7 mouse cellular contexts compared by ENCODE assay signal in the genomic region with DNA sequence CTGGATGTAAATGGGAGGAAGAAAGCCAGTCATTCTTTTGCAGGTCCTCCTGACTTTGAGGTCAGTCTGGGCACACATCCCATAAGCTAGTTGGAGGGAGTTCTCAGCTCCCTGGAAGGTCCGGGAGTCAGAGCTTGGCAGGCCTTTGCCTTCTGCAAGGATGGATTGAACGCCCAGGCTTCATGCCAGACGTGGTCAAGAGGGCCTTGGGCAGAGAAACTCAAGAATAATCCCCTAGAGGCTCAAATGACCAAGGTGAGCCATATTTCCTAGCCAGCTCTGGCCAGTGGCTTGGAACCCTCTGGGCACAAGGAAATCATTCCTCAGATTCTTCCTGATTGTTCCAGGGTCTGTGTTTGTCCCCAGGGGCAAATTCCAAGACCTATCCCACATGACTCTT. TPM values are rescaled to one million over a fixed set of nuclear protein-coding genes. Genes with fewer than 3 reads are reported as not detected.
DNase-seq lines count a peak whose midpoint lies in the region; ATAC-seq and TF ChIP-seq lines count a peak whose summit lies in the region.

No protein-coding gene starts in this region.

- no peak for TF ChIP-seq POLR2A in CH12.LX (IDR thresholded peaks at IDR 0.05; ENCODE audit: low read depth, low read length)

- peak overlapping the region; percentile 48 for H3K4me2 ChIP-seq in CH12.LX (ENCODE audit: insufficient read depth, low read depth, poor library complexity, severe bottlenecking)
- no peak overlapping the region for H3K4me2 ChIP-seq in hindbrain, embryonic 11.5 days (replicated peaks; ENCODE audit: low read depth, low read length)
- peak overlapping the region; percentile 99 for H3K4me2 ChIP-seq in liver, embryonic 13.5 days

- no peak for TF ChIP-seq RAD21 in CH12.LX (IDR thresholded peaks at IDR 0.05; ENCODE audit: low read depth, low read length)

- ATAC-seq in hindbrain, embryonic 11.5 days (ENCODE audit: low FRiP score), result no peak
- ATAC-seq in liver, embryonic 13.5 days (ENCODE audit: low read depth), result no peak

- H3K4me3 ChIP-seq in CH12.LX (replicated peaks in 1 of 3; ENCODE audit: low read depth in 2 of 3, low read length in 2 of 3, poor library complexity in 1 of 3), result peak overlapping the region in 1 of 3 experiments; percentile 2
- H3K4me3 ChIP-seq in hindbrain, embryonic 11.5 days (ENCODE audit: low read depth, low read length), result no peak overlapping the region
- peak overlapping the region; percentile 87; the same call in 1 of the 2 replicates for H3K4me3 ChIP-seq in liver, embryonic 13.5 days (replicated peaks)
- no peak overlapping the region for H3K4me3 ChIP-seq in heart, embryonic 10.5 days

- H3K4me1 ChIP-seq in CH12.LX (ENCODE audit: control insufficient read depth in 1 of 2, insufficient read depth in 2 of 2), result peaks cover 23 to 64% of the 10 kb centered on the region in 2 experiments
- H3K4me1 ChIP-seq in hindbrain, embryonic 11.5 days (replicated peaks; ENCODE audit: control insufficient read depth, insufficient read depth, low read length), result peaks cover 12% of the 10 kb centered on the region
- peaks cover 71% of the 10 kb centered on the region for H3K4me1 ChIP-seq in liver, embryonic 13.5 days (replicated peaks)
- H3K4me1 ChIP-seq in heart, embryonic 10.5 days, result peaks cover 36% of the 10 kb centered on the region

- DNase-seq in CH12.LX (ENCODE audit: extremely low read depth), result no peak
- peak; percentile 55 for DNase-seq in Muller cell, postnatal 12 days (ENCODE audit: inconsistent ontology term)
- DNase-seq in hindbrain, embryonic 11.5 days (ENCODE audit: low spot score), result no peak
- DNase-seq in liver, embryonic 13.5 days, result no peak
- no peak for DNase-seq in gastrocnemius, adult 18-20 months (ENCODE audit: low spot score)
- no peak for DNase-seq in lung, postnatal 4 days
- no peak for DNase-seq in heart, embryonic 10.5 days (ENCODE audit: low spot score)

- 77% methylated on average over 3 of the region's 3 CpGs for WGBS in hindbrain, embryonic 11.5 days
- 63% methylated on average over 3 of the region's 3 CpGs for WGBS in liver, embryonic 13.5 days (ENCODE audit: insufficient replicate concordance)
- 69% methylated on average over 3 of the region's 3 CpGs for WGBS in heart, embryonic 10.5 days

- TF ChIP-seq EP300 in CH12.LX (IDR thresholded peaks at IDR 0.05; ENCODE audit: low read length), result no peak

- H3K27me3 ChIP-seq in CH12.LX (replicated peaks), result no peaks in the 10 kb centered on the region
- H3K27me3 ChIP-seq in hindbrain, embryonic 11.5 days (ENCODE audit: control insufficient read depth, insufficient read depth, low read length), result peaks cover 13% of the 10 kb centered on the region
- 0 out of 2 replicates have a peak, but pooled peaks cover 10% of the 10 kb centered on the region for H3K27me3 ChIP-seq in liver, embryonic 13.5 days
- peaks cover 25% of the 10 kb centered on the region for H3K27me3 ChIP-seq in heart, embryonic 10.5 days (ENCODE audit: insufficient read depth, poor library complexity, severe bottlenecking)

- TF ChIP-seq CTCF in CH12.LX (conservative IDR thresholded peaks at IDR 0.05 in 1 of 2, IDR thresholded peaks at IDR 0.05 in 1 of 2; ENCODE audit: low read depth in 2 of 2, low read length in 2 of 2), result no peak

- H3K9me3 ChIP-seq in CH12.LX (replicated peaks; ENCODE audit: low read length), result no peaks in the 10 kb centered on the region
- no peaks in the 10 kb centered on the region for H3K9me3 ChIP-seq in hindbrain, embryonic 11.5 days (ENCODE audit: control insufficient read depth, low read length)
- no peaks in the 10 kb centered on the region for H3K9me3 ChIP-seq in liver, embryonic 13.5 days (replicated peaks)
- no peaks in the 10 kb centered on the region for H3K9me3 ChIP-seq in heart, embryonic 10.5 days

- H3K9ac ChIP-seq in CH12.LX (ENCODE audit: insufficient read depth, low read depth), result no peak overlapping the region
- H3K9ac ChIP-seq in hindbrain, embryonic 11.5 days (ENCODE audit: low read depth, low read length), result peak overlapping the region; percentile 11; the same call in 1 of the 2 replicates
- H3K9ac ChIP-seq in liver, embryonic 13.5 days, result peak overlapping the region; percentile 87

- peaks cover 8 to 27% of the 10 kb centered on the region in 2 experiments for H3K36me3 ChIP-seq in CH12.LX (replicated peaks in 1 of 2; ENCODE audit: control insufficient read depth in 1 of 2, insufficient read depth in 1 of 2, low read length in 1 of 2)
- no peaks in the 10 kb centered on the region; the same call in 1 of the 2 replicates for H3K36me3 ChIP-seq in hindbrain, embryonic 11.5 days (ENCODE audit: control insufficient read depth, insufficient read depth, low read length)
- H3K36me3 ChIP-seq in liver, embryonic 13.5 days, result peaks cover 18% of the 10 kb centered on the region
- peaks cover 22% of the 10 kb centered on the region for H3K36me3 ChIP-seq in heart, embryonic 10.5 days

- dilution Hi-C loops in CH12.LX (cut with MboI; ENCODE audit: extremely low pct_ligation_motif_present, extremely low pct_unique_long_range_greater_than_20kb, low sequenced_read_pairs), result no loop called here

- no peak overlapping the region for H3K27ac ChIP-seq in CH12.LX (ENCODE audit: insufficient read depth, low read depth)
- H3K27ac ChIP-seq in hindbrain, embryonic 11.5 days (ENCODE audit: low read depth, low read length), result no peak overlapping the region
- H3K27ac ChIP-seq in liver, embryonic 13.5 days, result no peak overlapping the region
- H3K27ac ChIP-seq in heart, embryonic 10.5 days, result no peak overlapping the region

- in situ Hi-C loops in CH12.LX (cut with MboI; ENCODE audit: low pct_ligation_motif_present, low pct_unique_long_range_greater_than_20kb, low sequenced_read_pairs), result no loop called here

- H3K79me2 ChIP-seq in CH12.LX (replicated peaks; ENCODE audit: control insufficient read depth, extremely low read depth, insufficient read depth, poor library complexity, severe bottlenecking), result peaks cover 5% of the 10 kb centered on the region; the same call in 1 of the 2 replicates

TF ChIP-seq in CH12.LX, 34 proteins besides CTCF, POLR2A, EP300 and RAD21 (continues in another document):
- TF ChIP-seq JUN (IDR thresholded peaks at IDR 0.05; ENCODE audit: insufficient read depth, low read depth, low read length), result no peak
- no peak for TF ChIP-seq POLR2AphosphoS2 (IDR thresholded peaks at IDR 0.05; ENCODE audit: low read depth, low read length)
- TF ChIP-seq IRF4 (IDR thresholded peaks at IDR 0.05; ENCODE audit: low read depth, low read length), result no peak
- no peak for TF ChIP-seq USF2 (conservative IDR thresholded peaks at IDR 0.05; ENCODE audit: low read depth, low read length)
- no peak for TF ChIP-seq MAFK (IDR thresholded peaks at IDR 0.05; ENCODE audit: insufficient replicate concordance, low read length)
- TF ChIP-seq GABPA (IDR thresholded peaks at IDR 0.05; ENCODE audit: insufficient replicate concordance, low read depth, low read length), result no peak
- no peak for TF ChIP-seq SMC3 (IDR thresholded peaks at IDR 0.05; ENCODE audit: low read depth, low read length)
- no peak for TF ChIP-seq NELFE (IDR thresholded peaks at IDR 0.05; ENCODE audit: low read depth, low read length)
- TF ChIP-seq CHD2 (IDR thresholded peaks at IDR 0.05; ENCODE audit: low read length), result no peak
- TF ChIP-seq E2F4 (IDR thresholded peaks at IDR 0.05; ENCODE audit: insufficient replicate concordance, low read depth, low read length), result no peak

RNA-seq across cellular contexts. Expression of a gene that starts 2.4 kb away (rescaled TPM):
- 13.1 and 14.3 TPM in 2 replicates for total RNA-seq in CH12.LX (2012; rRNA removed)
- total RNA-seq in CH12.LX (2014; rRNA removed), result 7.0 and 8.2 TPM in 2 replicates
- polyA plus RNA-seq in CH12.LX (2012; ENCODE audit: insufficient read length, low read depth), result 17.0 and 19.3 TPM in 2 replicates
- 4.0 and 4.5 TPM in 2 replicates for polyA plus RNA-seq in hindbrain, embryonic 11.5 days (2014; fragmentation: Nextera tagmentation; extraction: Ambion mirVana)
- polyA plus RNA-seq in liver, embryonic 13.5 days (2015; fragmentation: Nextera tagmentation; extraction: Ambion mirVana), result 5.6 and 6.1 TPM in 2 replicates
- 1 to 10 TPM; 2.9 to 3.8 TPM for total RNA-seq in gastrocnemius, adult 18-20 months (2021)
- polyA plus RNA-seq in heart, embryonic 10.5 days (2016; fragmentation: Nextera tagmentation; extraction: Ambion mirVana), result 5.1 and 6.4 TPM in 2 replicates

RNA-seq across cellular contexts. Expression of a gene that starts 7.4 kb away (rescaled TPM):
- total RNA-seq in CH12.LX (2012; rRNA removed), result 80.6 and 98.5 TPM in 2 replicates
- total RNA-seq in CH12.LX (2014; rRNA removed), result 72.9 and 82.0 TPM in 2 replicates
- polyA plus RNA-seq in CH12.LX (2012; ENCODE audit: insufficient read length, low read depth), result 51.4 and 74.9 TPM in 2 replicates
- polyA plus RNA-seq in hindbrain, embryonic 11.5 days (2014; fragmentation: Nextera tagmentation; extraction: Ambion mirVana), result 244 and 248 TPM in 2 replicates
- polyA plus RNA-seq in liver, embryonic 13.5 days (2015; fragmentation: Nextera tagmentation; extraction: Ambion mirVana), result 158 and 162 TPM in 2 replicates
- 10 to 100 TPM; 27.9 to 30.9 TPM for total RNA-seq in gastrocnemius, adult 18-20 months (2021)
- 164 and 199 TPM in 2 replicates for polyA plus RNA-seq in heart, embryonic 10.5 days (2016; fragmentation: Nextera tagmentation; extraction: Ambion mirVana)

RNA-seq across cellular contexts. Expression of a gene that starts 7.4 kb away (rescaled TPM):
- total RNA-seq in CH12.LX (2012; rRNA removed) (13.6 and 14.5 TPM in 2 replicates), CH12.LX (2014; rRNA removed) (9.6 and 13.0 TPM in 2 replicates)
- polyA plus RNA-seq in CH12.LX (2012; ENCODE audit: insufficient read length, low read depth), result 48.7 and 55.2 TPM in 2 replicates
- polyA plus RNA-seq in hindbrain, embryonic 11.5 days (2014; fragmentation: Nextera tagmentation; extraction: Ambion mirVana), result 107 and 110 TPM in 2 replicates
- 50.5 and 51.0 TPM in 2 replicates for polyA plus RNA-seq in liver, embryonic 13.5 days (2015; fragmentation: Nextera tagmentation; extraction: Ambion mirVana)
- total RNA-seq in gastrocnemius, adult 18-20 months (2021), result 10 to 100 TPM; 27.6 to 30.4 TPM
- polyA plus RNA-seq in heart, embryonic 10.5 days (2016; fragmentation: Nextera tagmentation; extraction: Ambion mirVana), result 101 and 113 TPM in 2 replicates

RNA-seq across cellular contexts. Expression of a gene that starts 9.6 kb away (rescaled TPM):
- total RNA-seq in CH12.LX (2012; rRNA removed) (22.7 and 28.3 TPM in 2 replicates), CH12.LX (2014; rRNA removed) (18.4 and 21.2 TPM in 2 replicates)
- 14.5 and 21.5 TPM in 2 replicates for polyA plus RNA-seq in CH12.LX (2012; ENCODE audit: insufficient read length, low read depth)
- 12.2 and 14.6 TPM in 2 replicates for polyA plus RNA-seq in hindbrain, embryonic 11.5 days (2014; fragmentation: Nextera tagmentation; extraction: Ambion mirVana)
- polyA plus RNA-seq in liver, embryonic 13.5 days (2015; fragmentation: Nextera tagmentation; extraction: Ambion mirVana), result 13.5 and 14.7 TPM in 2 replicates
- 10 to 100 TPM; 12.0 to 12.1 TPM for total RNA-seq in gastrocnemius, adult 18-20 months (2021)
- 17.1 and 19.0 TPM in 2 replicates for polyA plus RNA-seq in heart, embryonic 10.5 days (2016; fragmentation: Nextera tagmentation; extraction: Ambion mirVana)

RNA-seq across cellular contexts. Expression of a gene that starts 18.2 kb away (rescaled TPM):
- total RNA-seq in CH12.LX (2012; rRNA removed) (8.9 and 9.5 TPM in 2 replicates), CH12.LX (2014; rRNA removed) (6.7 and 9.6 TPM in 2 replicates)
- polyA plus RNA-seq in CH12.LX (2012; ENCODE audit: insufficient read length, low read depth), result 3.5 and 4.5 TPM in 2 replicates
- polyA plus RNA-seq in hindbrain, embryonic 11.5 days (2014; fragmentation: Nextera tagmentation; extraction: Ambion mirVana), result 4.3 and 4.9 TPM in 2 replicates
- 2.1 and 2.7 TPM in 2 replicates for polyA plus RNA-seq in liver, embryonic 13.5 days (2015; fragmentation: Nextera tagmentation; extraction: Ambion mirVana)
- 1 to 10 TPM; 1.3 to 1.4 TPM for total RNA-seq in gastrocnemius, adult 18-20 months (2021)
- 4.0 and 6.0 TPM in 2 replicates for polyA plus RNA-seq in heart, embryonic 10.5 days (2016; fragmentation: Nextera tagmentation; extraction: Ambion mirVana)
